Mouse (Mus musculus): Measurements from ENCODE around the gene Lsp1. TPM values are rescaled to one million over a fixed set of nuclear protein-coding genes. Genes with fewer than 3 reads are reported as not detected.

Lsp1 gene
- 31.6 and 34.6 TPM in 2 replicates for polyA plus RNA-seq (2012; rRNA removed)

GRCm38 (mm10) chr7:142460636-142461077 lies at the start of gene Lsp1:
Lsp1 (plus strand) TSS chr7:142460809.

GRCm38 (mm10) chr7:142434137-142434865 lies 26.3 kb upstream of the Lsp1 start, which contains the start of gene Syt8:
Syt8 (plus strand) TSS chr7:142434850.

GRCm38 (mm10) chr7:142441585-142441984 lies 19.0 kb upstream of the Lsp1 start, which contains the start of gene Tnni2:
Tnni2 (plus strand) TSS chr7:142441808.

GRCm38 (mm10) chr7:142498575-142498974 lies 38.0 kb downstream of the Lsp1 start, which contains the start of gene Tnnt3:
Tnnt3 (plus strand) TSS chr7:142498836.

GRCm38 (mm10) chr7:142532671-142533058 lies 72.1 kb downstream of the Lsp1 start, which contains the start of gene Mrpl23:
Mrpl23 (plus strand) TSS chr7:142532686.

Other genes starting within 250 kb of the Lsp1 start
- gene Gm7579, start 248.9 kb upstream of the Lsp1 start, polyA plus RNA-seq (2012; rRNA removed) = not detected in 2 replicates
- not detected in 2 replicates for gene Krtap5-5, start 230.8 kb upstream of the Lsp1 start, polyA plus RNA-seq (2012; rRNA removed)
- not detected in 2 replicates for gene Gm40460, start 219.7 kb upstream of the Lsp1 start, polyA plus RNA-seq (2012; rRNA removed)
- gene Gm2431, start 202.5 kb upstream of the Lsp1 start, polyA plus RNA-seq (2012; rRNA removed) = not detected in 2 replicates
- gene Gm4559, start 186.4 kb upstream of the Lsp1 start, polyA plus RNA-seq (2012; rRNA removed) = not detected in 2 replicates
- gene Krtap5-1, start 163.7 kb upstream of the Lsp1 start, polyA plus RNA-seq (2012; rRNA removed) = not detected in 2 replicates
- gene Krtap5-4, start 157.3 kb upstream of the Lsp1 start, polyA plus RNA-seq (2012; rRNA removed) = not detected in 2 replicates
- 1.9 and 2.0 TPM in 2 replicates for gene Ifitm10, start 87.1 kb upstream of the Lsp1 start, polyA plus RNA-seq (2012; rRNA removed)
- gene Gm49369, start 78.1 kb upstream of the Lsp1 start, polyA plus RNA-seq (2012; rRNA removed) = 0.48 and 0.60 TPM in 2 replicates
- 286 and 330 TPM in 2 replicates for gene Ctsd, start 72.8 kb upstream of the Lsp1 start, polyA plus RNA-seq (2012; rRNA removed)
- gene Syt8, start 26.0 kb upstream of the Lsp1 start, polyA plus RNA-seq (2012; rRNA removed) = 0.16 and 0.24 TPM in 2 replicates
- gene Tnni2, start 19.0 kb upstream of the Lsp1 start, polyA plus RNA-seq (2012; rRNA removed) = 1.7 and 3.1 TPM in 2 replicates
- 0.22 and 0.99 TPM in 2 replicates for gene Tnnt3, start 38.0 kb downstream of the Lsp1 start, polyA plus RNA-seq (2012; rRNA removed)
- gene Mrpl23, start 71.9 kb downstream of the Lsp1 start, polyA plus RNA-seq (2012; rRNA removed) = 49.6 and 60.9 TPM in 2 replicates
- 2,586 and 2,595 TPM in 2 replicates for gene Igf2, start 206.0 kb downstream of the Lsp1 start, polyA plus RNA-seq (2012; rRNA removed)
- 0.02 TPM in 2 replicates for gene Gm49394, start 209.1 kb downstream of the Lsp1 start, polyA plus RNA-seq (2012; rRNA removed)